Mouse (Mus musculus) heart, embryonic 13.5 days (tissue): ENCODE results near the gene Cgnl1. TPM values are rescaled to one million over a fixed set of nuclear protein-coding genes. Genes with fewer than 3 reads are reported as not detected.

Experiments used
- ATAC-seq: fragments of 200-750 bp; cut with Nextera tagmentation; 2 replicates; pipeline ENCODE4 v1.8.0; 2017; ENCODE audit warnings: moderate TSS enrichment; ENCODE audit not compliant: insufficient number of reproducible peaks, low FRiP score, low TSS enrichment; ENCODE audit errors: extremely low read depth
- H3K27ac ChIP-seq: fragments of 300-500 bp; sonication (generic); replicated peaks from 2 replicates; pipeline ENCODE4 v1.5.1; 2015; ENCODE audit warnings: moderate library complexity, mild to moderate bottlenecking, inconsistent platforms
- H3K27me3 ChIP-seq: fragments of 300-500 bp; sonication (generic); replicated peaks from 2 replicates; pipeline ENCODE4 v1.6.1; 2015; ENCODE audit warnings: mild to moderate bottlenecking, inconsistent platforms
- H3K36me3 ChIP-seq: fragments of 300-500 bp; sonication (generic); 2 replicates; pipeline ENCODE4 v1.6.1; 2015; ENCODE audit warnings: mild to moderate bottlenecking, inconsistent platforms
- H3K4me1 ChIP-seq: fragments of 300-500 bp; sonication (generic); 2 replicates; pipeline ENCODE4 v1.6.1; 2015; ENCODE audit warnings: inconsistent platforms
- H3K4me2 ChIP-seq: fragments of 300-500 bp; sonication (generic); 2 replicates; pipeline ENCODE4 v1.6.1; 2015; ENCODE audit warnings: inconsistent platforms, mild to moderate bottlenecking, moderate library complexity
- H3K4me3 ChIP-seq: fragments of 300-500 bp; sonication (generic); 2 replicates; pipeline ENCODE4 v1.5.1; 2015; ENCODE audit warnings: moderate library complexity, mild to moderate bottlenecking, inconsistent platforms
- H3K9ac ChIP-seq: fragments of 300-500 bp; sonication (generic); 2 replicates; pipeline ENCODE4 v1.6.1; 2015; ENCODE audit warnings: inconsistent platforms, mild to moderate bottlenecking, moderate library complexity
- H3K9me3 ChIP-seq: fragments of 300-500 bp; sonication (generic); 2 replicates; pipeline ENCODE4 v1.6.1; 2016; ENCODE audit warnings: inconsistent platforms
- WGBS: fragments of 180-500 bp; shearing (Covaris S2); methylation state at CpG from one replicate; pipeline ENCODE4 v1.1.7; 2015; ENCODE audit warnings: mixed read lengths; 5-methylcytosine and 5-hydroxymethylcytosine counted together
- polyA plus RNA-seq: library from polyadenylated mRNA; unstranded; fragments of >200 nt; fragmentation: Nextera tagmentation; extraction: Ambion mirVana; gene quantifications from 2 replicates; pipeline ENCODE4 v1.2.1, GENCODE M21; 2015

Cgnl1 gene
- polyA plus RNA-seq, 1 experiment from 2014 or later: 38.7 TPM

DNA sequence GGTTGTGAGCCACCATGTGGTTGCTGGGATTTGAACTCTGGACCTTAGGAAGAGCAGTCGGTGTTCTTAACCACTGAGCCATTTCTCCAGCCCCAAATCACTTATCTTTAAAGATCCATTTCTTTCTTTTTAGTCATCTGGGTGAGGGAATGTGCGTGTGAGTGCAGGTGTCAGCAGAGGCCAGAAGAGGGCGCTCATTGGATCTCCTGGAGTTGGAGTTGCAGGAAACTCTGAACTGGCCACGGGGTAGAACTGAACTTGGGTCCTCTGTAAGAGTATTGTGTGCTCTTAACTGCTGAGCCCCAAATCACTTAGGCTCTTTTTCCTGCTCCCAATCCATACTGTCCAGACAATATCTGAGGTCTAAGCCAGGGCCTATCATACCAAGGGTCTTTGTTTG, 127.8 kb downstream of the Cgnl1 start:
- Histone ChIP-seq H3K4me3 (no peak overlapping the region), H3K9me3 (0 out of 2 replicates have a peak, but pooled peaks cover 5% of the 10 kb centered on the region), H3K36me3 (peaks cover 72% of the 10 kb centered on the region), H3K27me3 (no peaks in the 10 kb centered on the region), H3K4me2 (no peak overlapping the region), H3K4me1 (peaks cover 29% of the 10 kb centered on the region), H3K27ac (no peak overlapping the region), H3K9ac (no peak overlapping the region)
- ATAC-seq: no peak
- WGBS: 87% methylated on average over 4 of the region's 4 CpGs

GRCm38 (mm10) chr9:71642270-71642669, 129.1 kb downstream of the Cgnl1 start:
- Histone ChIP-seq H3K4me2 (no peak overlapping the region), H3K9ac (no peak overlapping the region), H3K27me3 (no peaks in the 10 kb centered on the region), H3K4me3 (no peak overlapping the region), H3K27ac (no peak overlapping the region), H3K4me1 (peaks cover 24% of the 10 kb centered on the region), H3K9me3 (0 out of 2 replicates have a peak, but pooled peaks cover 5% of the 10 kb centered on the region), H3K36me3 (peaks cover 77% of the 10 kb centered on the region)
- WGBS: 92% methylated on average over 3 of the region's 3 CpGs
- ATAC-seq: no peak

DNA sequence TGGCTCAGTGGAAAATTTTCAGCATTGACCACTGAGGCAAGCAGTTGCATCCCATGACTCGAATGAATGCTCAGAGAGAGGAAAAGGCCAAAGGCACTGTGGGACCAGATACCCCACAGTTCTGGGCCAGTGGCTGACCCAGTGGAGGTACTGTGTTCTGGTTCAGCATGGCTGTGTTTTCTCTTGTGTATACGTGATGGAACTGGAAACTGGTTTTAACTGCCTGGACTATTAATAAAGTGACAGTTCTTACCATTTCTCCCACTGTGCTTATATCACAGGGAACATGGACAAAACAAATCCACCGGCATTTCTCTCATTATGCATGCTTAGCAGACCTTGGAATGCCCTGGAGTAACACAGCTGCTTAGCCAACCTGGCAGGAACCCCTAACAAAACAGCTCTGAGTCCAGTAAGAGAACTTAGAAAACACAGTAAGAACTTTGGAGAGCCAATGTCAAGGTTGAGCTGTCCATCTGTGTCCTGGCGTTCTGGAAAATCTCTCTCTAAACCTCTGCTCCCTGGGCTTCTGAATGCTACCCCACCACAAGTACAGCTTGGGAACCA, 131.0 kb downstream of the Cgnl1 start:
- H3K4me3 ChIP-seq: no peak overlapping the region
- H3K9ac ChIP-seq: no peak overlapping the region
- peaks cover 29% of the 10 kb centered on the region for H3K4me1 ChIP-seq
- H3K27ac ChIP-seq: 0 out of 2 replicates have a peak overlapping the region, but pooled peaks have one; percentile 40
- ATAC-seq: no peak
- no peaks in the 10 kb centered on the region for H3K27me3 ChIP-seq
- WGBS: 66% methylated on average over 4 of the region's 4 CpGs
- H3K36me3 ChIP-seq: peaks cover 80% of the 10 kb centered on the region
- H3K4me2 ChIP-seq: no peak overlapping the region
- 0 out of 2 replicates have a peak, but pooled peaks cover 5% of the 10 kb centered on the region for H3K9me3 ChIP-seq

- peaks cover 29% of the 10 kb centered on the region for H3K4me1 ChIP-seq
- 75% methylated on average over 11 of the region's 11 CpGs for WGBS
- no peak overlapping the region for H3K4me3 ChIP-seq
- no peak overlapping the region for H3K9ac ChIP-seq
- no peak for ATAC-seq
- no peak overlapping the region for H3K4me2 ChIP-seq
- H3K36me3 ChIP-seq: peaks cover 72% of the 10 kb centered on the region
- H3K9me3 ChIP-seq: 0 out of 2 replicates have a peak, but pooled peaks cover 9% of the 10 kb centered on the region
- no peaks in the 10 kb centered on the region for H3K27me3 ChIP-seq
- no peak overlapping the region for H3K27ac ChIP-seq
Observed at GRCm38 (mm10) chr9:71638198-71638597, 133.2 kb downstream of the Cgnl1 start.

GRCm38 (mm10) chr9:71636854-71637253, 134.5 kb downstream of the Cgnl1 start:
- H3K9me3 ChIP-seq: 0 out of 2 replicates have a peak, but pooled peaks cover 4% of the 10 kb centered on the region
- 75% methylated on average over 1 of the region's 1 CpGs for WGBS
- peaks cover 71% of the 10 kb centered on the region for H3K36me3 ChIP-seq
- H3K9ac ChIP-seq: no peak overlapping the region
- no peak overlapping the region for H3K27ac ChIP-seq
- H3K4me3 ChIP-seq: no peak overlapping the region
- ATAC-seq: no peak
- peaks cover 29% of the 10 kb centered on the region for H3K4me1 ChIP-seq
- H3K27me3 ChIP-seq: no peaks in the 10 kb centered on the region
- no peak overlapping the region for H3K4me2 ChIP-seq

DNA sequence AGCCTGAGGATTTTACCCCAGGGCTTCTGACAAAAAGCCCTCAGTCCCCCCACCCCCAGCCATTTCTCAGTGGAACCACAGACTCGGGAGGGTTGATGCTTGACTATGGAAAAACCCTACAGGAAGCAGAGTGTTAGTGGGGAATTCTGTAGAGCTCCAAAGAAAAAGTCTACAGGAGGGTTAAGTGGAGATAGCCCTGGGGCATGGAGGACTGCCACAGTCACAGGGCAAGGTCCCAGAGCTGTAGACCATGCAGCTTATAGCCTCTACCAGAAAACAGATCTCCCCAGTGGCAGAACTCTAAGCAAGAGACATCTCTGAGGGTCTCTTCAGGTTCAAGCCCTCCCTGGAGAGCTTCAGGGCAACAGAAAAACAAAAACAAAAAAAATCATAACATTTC, 135.8 kb downstream of the Cgnl1 start:
- no peak overlapping the region for H3K4me3 ChIP-seq
- no peak overlapping the region for H3K9ac ChIP-seq
- ATAC-seq: no peak
- peaks cover 71% of the 10 kb centered on the region for H3K36me3 ChIP-seq
- peaks cover 20% of the 10 kb centered on the region for H3K4me1 ChIP-seq
- WGBS: 47% methylated on average over 1 of the region's 1 CpGs
- no peak overlapping the region for H3K27ac ChIP-seq
- H3K9me3 ChIP-seq: 0 out of 2 replicates have a peak, but pooled peaks cover 4% of the 10 kb centered on the region
- no peaks in the 10 kb centered on the region for H3K27me3 ChIP-seq
- H3K4me2 ChIP-seq: no peak overlapping the region

GRCm38 (mm10) chr9:71634916-71635315, 136.5 kb downstream of the Cgnl1 start:
- Histone ChIP-seq H3K36me3 (peaks cover 71% of the 10 kb centered on the region), H3K4me1 (peaks cover 14% of the 10 kb centered on the region), H3K4me2 (no peak overlapping the region), H3K9me3 (0 out of 2 replicates have a peak, but pooled peaks cover 4% of the 10 kb centered on the region), H3K27me3 (no peaks in the 10 kb centered on the region), H3K27ac (no peak overlapping the region), H3K9ac (no peak overlapping the region), H3K4me3 (no peak overlapping the region)
- WGBS: 75% methylated on average over 2 of the region's 2 CpGs
- no peak for ATAC-seq

DNA sequence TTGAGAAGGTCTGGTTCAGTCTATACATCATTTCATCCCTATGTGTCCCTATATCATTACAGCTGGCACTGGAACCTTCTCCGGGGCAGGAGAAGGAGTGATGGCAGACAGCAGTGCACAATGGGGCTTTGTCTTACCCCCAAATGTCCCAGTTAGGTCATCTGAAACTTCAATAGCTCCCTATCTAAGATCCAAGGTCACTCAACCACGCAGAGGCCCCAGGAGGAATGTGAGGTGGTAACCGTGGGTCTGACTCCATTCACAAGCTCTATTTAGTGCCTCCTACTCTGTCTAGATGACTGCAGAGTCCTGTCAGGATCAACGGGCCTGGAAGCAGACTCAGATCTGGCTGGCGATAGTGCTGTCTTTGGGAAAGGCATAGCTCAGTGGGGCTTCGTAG, 142.5 kb downstream of the Cgnl1 start:
- 47% methylated on average over 6 of the region's 6 CpGs for whole genome bisulfite sequencing
- peaks cover 73% of the 10 kb centered on the region for H3K36me3 ChIP-seq

GRCm38 (mm10) chr9:71628286-71628685, 143.1 kb downstream of the Cgnl1 start:
- Histone ChIP-seq H3K27me3 (no peaks in the 10 kb centered on the region), H3K36me3 (peaks cover 69% of the 10 kb centered on the region), H3K4me2 (no peak overlapping the region), H3K4me1 (peaks cover 33% of the 10 kb centered on the region), H3K27ac (no peak overlapping the region), H3K4me3 (no peak overlapping the region), H3K9ac (no peak overlapping the region), H3K9me3 (no peaks in the 10 kb centered on the region)
- ATAC-seq: no peak
- WGBS: 68% methylated on average over 6 of the region's 6 CpGs

More for the DNA sequence above, 142.5 kb downstream of the Cgnl1 start:
- Histone ChIP-seq H3K4me3 (no peak overlapping the region), H3K27ac (peak overlapping the region; percentile 2; the same call in 1 of the 2 replicates), H3K4me2 (no peak overlapping the region), H3K27me3 (no peaks in the 10 kb centered on the region), H3K4me1 (peaks cover 26% of the 10 kb centered on the region), H3K9ac (no peak overlapping the region), H3K9me3 (0 out of 2 replicates have a peak, but pooled peaks cover 3% of the 10 kb centered on the region)
- no peak for ATAC-seq

GRCm38 (mm10) chr9:71625961-71626360, 145.4 kb downstream of the Cgnl1 start:
- no peak overlapping the region for H3K4me3 ChIP-seq
- H3K36me3 ChIP-seq: peaks cover 47% of the 10 kb centered on the region
- no peaks in the 10 kb centered on the region for H3K9me3 ChIP-seq
- no peak overlapping the region for H3K27ac ChIP-seq
- H3K4me2 ChIP-seq: no peak overlapping the region
- ATAC-seq: no peak
- H3K4me1 ChIP-seq: peaks cover 51% of the 10 kb centered on the region
- no peaks in the 10 kb centered on the region for H3K27me3 ChIP-seq
- no peak overlapping the region for H3K9ac ChIP-seq
- 84% methylated on average over 6 of the region's 6 CpGs for WGBS

- Histone ChIP-seq H3K27ac (no peak overlapping the region; the same call in 1 of the 2 replicates), H3K4me1 (peaks cover 51% of the 10 kb centered on the region), H3K4me2 (no peak overlapping the region), H3K9ac (no peak overlapping the region), H3K4me3 (no peak overlapping the region), H3K27me3 (no peaks in the 10 kb centered on the region), H3K9me3 (no peaks in the 10 kb centered on the region), H3K36me3 (peaks cover 37% of the 10 kb centered on the region)
- WGBS: 52% methylated on average over 10 of the region's 10 CpGs
- no peak for ATAC-seq
Observed at GRCm38 (mm10) chr9:71624793-71625495, 146.5 kb downstream of the Cgnl1 start.
